Mouse (Mus musculus): ENCODE data around the gene Gm3020. TPM values are rescaled to one million over a fixed set of nuclear protein-coding genes. Genes with fewer than 3 reads are reported as not detected.
"Not testable (repeated sequence)": the region's sequence is repeated elsewhere in the genome, so short reads cannot be mapped to it uniquely, and the experiment has no call there.

Gene Gm3020
- 16.6 and 23.7 TPM in 2 replicates for polyA plus RNA-seq (2014; fragmentation: Nextera tagmentation; extraction: Ambion mirVana)

GRCm38 (mm10) chr14:3651730-3652129 lies at the start of gene Gm3020:
Gene Gm3020, plus strand, starts transcription at chr14:3652030.
- no CpG with 5 or more reads among the region's 32 CpGs for WGBS
- H3K4me3 ChIP-seq (replicated peaks; ENCODE audit: low read depth, low read length); H3K9ac ChIP-seq (replicated peaks; ENCODE audit: low read length); H3K27ac ChIP-seq (replicated peaks; ENCODE audit: low read depth, low read length); H3K4me1 ChIP-seq (ENCODE audit: control insufficient read depth, insufficient read depth, low read length); H3K4me2 ChIP-seq (ENCODE audit: low read length); ATAC-seq (ENCODE audit: low FRiP score, low TSS enrichment); DNase-seq; H3K36me3 ChIP-seq (ENCODE audit: control insufficient read depth, insufficient read depth, low read length); H3K9me3 ChIP-seq (ENCODE audit: control insufficient read depth, low read length); H3K27me3 ChIP-seq (ENCODE audit: control insufficient read depth, insufficient read depth, low read length): not testable (repeated sequence)

GRCm38 (mm10) chr14:3634212-3634611 lies 17.6 kb upstream of the Gm3020 start, which contains the start of gene Gm3012:
Gene Gm3012, plus strand, starts transcription at chr14:3634512.
- ATAC-seq (ENCODE audit: low FRiP score, low TSS enrichment); H3K27me3 ChIP-seq (ENCODE audit: control insufficient read depth, insufficient read depth, low read length); H3K27ac ChIP-seq (replicated peaks; ENCODE audit: low read depth, low read length): not testable (repeated sequence)

GRCm38 (mm10) chr14:3688483-3688882 lies 36.7 kb downstream of the Gm3020 start, which contains the start of gene Gm3043:
Gene Gm3043, plus strand, starts transcription at chr14:3688783.
- H3K4me2 ChIP-seq (ENCODE audit: low read length); H3K36me3 ChIP-seq (ENCODE audit: control insufficient read depth, insufficient read depth, low read length); H3K27ac ChIP-seq (replicated peaks; ENCODE audit: low read depth, low read length); H3K4me3 ChIP-seq (replicated peaks; ENCODE audit: low read depth, low read length); H3K4me1 ChIP-seq (ENCODE audit: control insufficient read depth, insufficient read depth, low read length); H3K9ac ChIP-seq (replicated peaks; ENCODE audit: low read length); DNase-seq; H3K27me3 ChIP-seq (ENCODE audit: control insufficient read depth, insufficient read depth, low read length); H3K9me3 ChIP-seq (ENCODE audit: control insufficient read depth, low read length); ATAC-seq (ENCODE audit: low FRiP score, low TSS enrichment): not testable (repeated sequence)
- WGBS, result no CpG with 5 or more reads among the region's 3 CpGs

More at GRCm38 (mm10) chr14:3634212-3634611, 17.6 kb upstream of the Gm3020 start, which contains the start of gene Gm3012:
- H3K4me3 ChIP-seq (replicated peaks; ENCODE audit: low read depth, low read length); H3K4me2 ChIP-seq (ENCODE audit: low read length); H3K36me3 ChIP-seq (ENCODE audit: control insufficient read depth, insufficient read depth, low read length); H3K9me3 ChIP-seq (ENCODE audit: control insufficient read depth, low read length); H3K4me1 ChIP-seq (ENCODE audit: control insufficient read depth, insufficient read depth, low read length); H3K9ac ChIP-seq (replicated peaks; ENCODE audit: low read length); DNase-seq: not testable (repeated sequence)
- no CpG with 5 or more reads among the region's 2 CpGs for WGBS

Other genes with a start within 250 kb of the Gm3020 start
- 16.6 and 23.7 TPM in 2 replicates for gene Gm10409, start 239.4 kb upstream of the Gm3020 start, polyA plus RNA-seq (2014; fragmentation: Nextera tagmentation; extraction: Ambion mirVana)
- gene Gm3005, start 223.9 kb upstream of the Gm3020 start, polyA plus RNA-seq (2014; fragmentation: Nextera tagmentation; extraction: Ambion mirVana), result 10.9 and 15.7 TPM in 2 replicates
- gene Gm10408, start 202.7 kb upstream of the Gm3020 start, polyA plus RNA-seq (2014; fragmentation: Nextera tagmentation; extraction: Ambion mirVana), result 0.39 TPM in 1 of 2 replicates, not detected in the other
- not detected in 2 replicates for gene Gm3012, start 17.5 kb upstream of the Gm3020 start, polyA plus RNA-seq (2014; fragmentation: Nextera tagmentation; extraction: Ambion mirVana)
- gene Gm3043, start 36.8 kb downstream of the Gm3020 start, polyA plus RNA-seq (2014; fragmentation: Nextera tagmentation; extraction: Ambion mirVana), result not detected in 2 replicates
- gene Gm3002, start 158.0 kb downstream of the Gm3020 start, polyA plus RNA-seq (2014; fragmentation: Nextera tagmentation; extraction: Ambion mirVana), result 5.8 and 8.0 TPM in 2 replicates
- not detected in 2 replicates for gene Gm3033, start 194.2 kb downstream of the Gm3020 start, polyA plus RNA-seq (2014; fragmentation: Nextera tagmentation; extraction: Ambion mirVana)
- gene Gm2916, start 232.1 kb downstream of the Gm3020 start, polyA plus RNA-seq (2014; fragmentation: Nextera tagmentation; extraction: Ambion mirVana), result 0.14 TPM in 1 of 2 replicates, not detected in the other